Mouse (Mus musculus) cerebellum, adult 9-11 months (tissue): Measurements from ENCODE around the gene Lypla2.
"Not testable (repeated sequence)": the region's sequence is repeated elsewhere in the genome, so short reads cannot be mapped to it uniquely, and the experiment has no call there.

ENCODE experiments used
- DNase-seq: peaks from one replicate; pipeline ENCODE4 v3.0.0; 2022

Lypla2 gene

DNA sequence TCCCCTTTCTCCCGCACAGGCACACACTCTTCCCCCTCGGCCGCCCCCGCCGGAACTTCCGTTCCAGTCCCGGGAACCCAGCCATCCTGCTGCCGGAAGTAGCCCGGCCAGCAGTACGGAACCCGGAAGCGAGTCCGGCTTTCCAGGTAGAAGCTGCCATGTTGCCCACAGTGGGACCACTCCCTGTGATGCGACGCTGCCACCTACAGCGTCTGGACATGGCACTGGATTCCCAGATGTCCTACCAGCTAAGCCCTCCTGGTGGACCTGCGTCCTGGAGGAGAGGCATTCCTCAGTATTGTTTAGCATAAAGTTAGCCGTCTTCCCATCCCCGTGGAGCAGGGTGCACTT lies at the start of gene Lypla2:
Lypla2 (minus strand) TSS at position 71 of the 351 bp plus-strand sequence.
- peak; percentile 91 for DNase-seq

DNA sequence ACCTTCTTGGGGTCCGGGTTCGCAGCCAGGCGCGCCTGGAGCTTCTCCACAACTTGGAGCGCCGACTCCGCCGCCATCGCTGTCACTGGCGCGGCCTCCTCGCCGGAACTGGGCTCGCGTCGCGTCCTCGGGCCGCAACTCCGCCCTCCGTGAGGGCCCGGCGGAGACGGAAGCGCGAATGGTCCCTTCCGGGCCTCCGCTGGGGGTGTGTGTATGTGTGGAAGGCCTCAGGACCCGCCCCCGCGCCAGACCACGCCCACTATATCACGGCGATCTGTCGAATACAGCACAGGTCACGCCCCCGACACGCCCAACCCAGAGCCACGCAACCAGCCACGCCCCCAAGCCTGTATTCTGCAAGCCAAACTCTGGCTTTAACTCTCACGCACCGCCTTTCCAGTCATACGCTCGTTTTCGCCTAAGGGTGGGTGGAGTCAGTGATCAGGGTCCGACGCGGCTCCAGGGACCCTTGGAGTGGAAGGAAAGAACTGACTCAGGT lies 49.2 kb upstream of the Lypla2 start, which contains the start of gene Eloa:
Eloa (minus strand) TSS at position 215 of the 499 bp plus-strand sequence.
- DNase-seq = peak; percentile 98

DNA sequence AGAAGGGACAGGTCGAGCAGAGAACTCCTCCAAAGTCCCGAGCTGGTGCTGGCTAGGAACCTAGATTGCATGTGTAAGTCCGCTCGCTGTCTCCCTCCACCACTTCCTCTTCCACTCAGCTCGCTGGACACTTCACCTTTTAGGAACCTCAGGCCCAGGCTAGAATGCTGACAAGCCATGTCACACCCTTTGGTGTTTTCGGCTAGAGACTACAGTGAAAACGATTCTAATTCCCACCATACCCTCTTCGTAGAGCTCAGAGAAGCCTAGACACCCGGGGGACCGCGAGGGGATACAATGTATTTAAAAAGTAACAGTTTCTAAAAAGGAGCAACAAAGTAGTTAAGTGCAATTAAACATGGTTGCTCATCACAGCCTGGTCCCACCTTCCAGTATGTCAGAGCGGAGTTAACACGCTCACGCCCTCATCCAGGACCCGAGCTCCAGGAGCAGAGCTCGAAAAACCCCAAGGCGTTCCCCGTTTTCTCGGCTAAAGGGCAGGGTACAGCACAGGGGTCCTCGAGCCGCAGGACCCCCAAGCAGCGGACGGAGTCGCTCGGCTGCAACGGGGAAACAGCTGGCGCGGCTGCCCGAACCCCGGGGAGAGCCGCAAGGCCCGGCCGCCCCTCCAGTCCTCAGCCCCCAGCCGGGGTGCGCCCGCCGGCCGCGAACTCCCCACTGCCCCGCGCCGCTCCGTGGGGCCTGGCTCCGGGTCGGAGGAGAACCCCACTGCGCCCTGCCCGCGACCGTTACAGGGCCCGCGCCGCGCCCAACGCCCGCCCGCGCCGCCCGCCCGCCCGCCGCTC lies 48.5 kb upstream of the Lypla2 start:
- DNase-seq = peak; percentile 9

DNA sequence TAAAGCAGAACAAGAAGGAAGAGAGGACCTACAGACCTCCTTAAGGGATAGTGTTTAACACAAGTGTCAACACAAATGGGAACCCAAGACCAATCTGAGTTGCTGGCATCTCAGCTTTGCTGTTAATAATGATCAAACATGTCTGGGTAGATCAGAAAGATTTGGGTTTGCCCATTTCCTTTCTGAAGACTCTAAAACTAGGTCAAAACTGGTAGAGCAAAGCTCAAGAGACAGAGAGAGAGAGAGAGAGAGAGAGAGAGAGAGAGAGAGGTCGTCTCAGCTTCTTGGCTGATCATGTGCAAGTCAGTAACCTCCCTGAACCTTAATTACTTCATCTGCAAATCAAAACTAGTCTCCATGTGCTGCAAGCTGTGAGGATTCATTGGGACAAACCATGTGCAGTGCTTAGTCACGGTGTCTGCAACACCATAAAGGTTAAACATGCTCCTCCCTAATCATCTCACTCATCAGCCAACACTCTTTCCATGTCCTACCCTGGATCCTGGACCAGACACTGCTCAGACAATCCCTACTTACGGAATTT lies 43.7 kb upstream of the Lypla2 start:
- no peak for DNase-seq

DNA sequence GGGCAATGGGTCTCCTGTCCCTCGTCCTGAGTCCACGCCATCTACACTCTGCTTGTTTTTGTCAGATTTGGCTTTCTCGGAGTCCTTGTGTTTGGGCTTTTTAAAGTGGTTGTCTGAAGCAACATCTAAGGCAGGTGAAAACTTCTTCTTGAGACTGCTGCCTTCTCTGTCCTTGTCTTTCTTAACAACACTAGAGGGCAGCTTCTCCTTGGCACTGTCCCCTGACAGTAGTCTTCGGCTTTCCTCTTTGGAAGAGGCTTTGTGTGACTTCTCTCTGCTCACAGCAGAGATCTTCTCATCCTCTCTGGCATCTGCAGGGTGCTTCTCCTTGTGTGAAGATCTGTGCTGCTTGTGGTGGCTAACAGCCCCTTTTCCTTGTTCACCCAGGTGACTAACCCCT lies 38.2 kb upstream of the Lypla2 start:
- no peak for DNase-seq

DNA sequence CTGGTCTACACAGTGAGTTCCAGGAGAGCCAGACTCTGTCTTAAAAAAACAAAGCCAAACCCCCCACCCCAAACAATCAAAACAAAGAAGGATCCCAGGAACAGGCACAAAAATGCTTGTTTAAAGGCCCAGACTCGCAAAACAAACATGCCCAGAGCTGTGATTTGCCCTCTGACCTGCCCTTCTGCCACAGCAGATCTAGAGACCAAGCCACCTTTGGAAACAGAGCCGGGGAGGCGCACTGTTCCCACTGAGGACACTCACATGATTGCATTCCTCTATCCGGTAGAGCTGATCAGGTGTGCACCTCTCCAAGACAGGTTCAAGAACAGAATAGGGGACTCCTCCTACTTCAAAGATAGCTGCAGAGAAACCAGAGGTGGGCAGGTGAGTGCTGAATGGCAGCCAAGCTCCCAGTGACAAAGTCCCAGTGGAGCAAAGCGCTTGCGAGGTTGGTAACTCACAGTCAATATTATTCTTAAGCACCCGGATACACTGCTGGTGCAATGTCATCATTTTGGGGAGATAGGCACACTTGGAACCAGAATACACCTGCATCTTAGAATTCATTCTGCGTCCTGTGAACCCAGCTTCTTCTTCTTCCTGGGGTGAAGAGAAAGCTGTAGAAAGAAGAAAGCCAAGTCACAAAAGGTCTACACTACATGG lies 36.5 kb upstream of the Lypla2 start:
- no peak for DNase-seq

DNA sequence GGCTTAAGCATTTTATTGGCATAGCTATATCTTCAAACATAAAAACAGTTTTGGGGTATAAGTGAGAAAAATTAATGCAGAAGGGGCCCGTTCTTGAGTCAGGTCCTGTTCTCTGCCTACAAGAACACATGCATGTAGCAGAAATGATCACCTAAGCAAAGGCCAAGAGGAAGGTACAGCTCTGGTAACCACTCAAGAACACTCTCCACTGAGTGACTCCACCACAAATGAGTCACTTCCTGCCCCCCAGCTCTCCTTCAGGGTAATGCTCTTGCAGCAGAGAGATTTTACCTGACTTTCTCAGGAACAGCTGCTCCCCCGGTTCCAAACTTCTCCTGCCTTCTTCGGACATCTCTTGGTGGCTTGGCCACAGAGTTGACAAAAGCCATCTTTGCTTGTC lies 34.4 kb upstream of the Lypla2 start:
- no peak for DNase-seq

DNA sequence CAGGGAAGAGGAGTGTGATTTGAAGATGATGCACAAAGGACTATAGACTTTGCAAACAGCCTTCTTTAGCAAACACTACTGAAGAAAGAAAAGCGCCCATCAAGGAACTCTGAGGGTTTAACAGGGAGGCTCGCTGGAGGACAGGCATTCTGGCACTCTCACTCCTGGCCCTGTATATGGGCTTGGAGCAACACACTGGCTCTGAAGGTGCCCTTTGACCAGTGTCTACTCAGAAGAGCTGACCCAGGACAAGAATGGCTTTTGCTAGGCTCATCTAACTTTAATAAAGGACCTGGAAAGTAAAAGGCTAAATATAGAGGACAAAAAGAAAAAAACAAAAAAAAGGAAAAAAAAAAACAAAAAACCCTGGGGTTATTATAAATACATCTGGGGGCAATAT lies 32.5 kb upstream of the Lypla2 start:
- DNase-seq = no peak

DNA sequence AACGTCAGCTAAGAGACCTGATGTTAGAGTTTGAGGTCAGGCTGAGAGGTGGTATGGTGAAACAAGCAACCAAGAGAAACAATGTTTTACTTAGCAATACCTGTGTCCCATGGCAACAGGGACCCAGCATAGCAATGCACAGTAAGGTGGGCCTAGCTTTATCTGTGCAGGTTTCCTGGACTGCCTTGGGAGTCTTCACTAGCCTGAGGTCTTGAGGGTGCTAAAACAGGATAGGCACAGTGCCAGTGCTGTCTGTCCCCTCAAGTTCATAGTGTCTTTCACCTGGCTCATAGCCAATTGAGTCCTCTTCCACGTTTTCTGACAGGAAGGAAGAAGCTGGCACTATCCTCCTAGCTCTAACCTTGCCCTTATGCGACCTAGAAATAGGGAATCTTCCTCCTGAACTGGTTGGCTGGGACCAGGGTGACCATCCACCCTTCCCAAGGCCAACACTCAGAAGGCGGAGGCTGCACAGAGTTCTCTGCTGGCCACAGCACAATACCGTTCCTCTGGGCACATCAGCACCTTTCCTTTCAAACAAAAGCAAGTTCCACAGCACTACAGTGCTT lies 31.8 kb upstream of the Lypla2 start:
- no peak for DNase-seq

DNA sequence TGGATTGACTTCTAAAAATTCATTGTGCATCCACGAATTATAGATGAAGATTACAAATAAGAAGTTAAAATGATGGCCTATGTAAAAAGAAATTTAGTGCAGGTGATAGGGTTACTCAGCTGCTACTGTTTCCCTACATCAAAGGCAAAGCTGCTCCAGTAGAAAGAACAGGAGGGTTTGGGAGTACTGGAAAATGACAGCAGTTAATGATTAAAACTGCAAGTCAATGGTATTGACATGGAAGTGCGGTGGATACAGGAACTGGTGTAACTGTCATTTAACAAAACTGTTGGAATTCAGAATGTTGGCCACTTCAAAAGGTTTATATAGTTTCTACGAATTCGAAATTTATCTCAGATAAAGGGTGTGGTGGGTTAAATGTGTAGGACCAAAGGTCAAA lies 22.7 kb upstream of the Lypla2 start:
- no peak for DNase-seq

DNA sequence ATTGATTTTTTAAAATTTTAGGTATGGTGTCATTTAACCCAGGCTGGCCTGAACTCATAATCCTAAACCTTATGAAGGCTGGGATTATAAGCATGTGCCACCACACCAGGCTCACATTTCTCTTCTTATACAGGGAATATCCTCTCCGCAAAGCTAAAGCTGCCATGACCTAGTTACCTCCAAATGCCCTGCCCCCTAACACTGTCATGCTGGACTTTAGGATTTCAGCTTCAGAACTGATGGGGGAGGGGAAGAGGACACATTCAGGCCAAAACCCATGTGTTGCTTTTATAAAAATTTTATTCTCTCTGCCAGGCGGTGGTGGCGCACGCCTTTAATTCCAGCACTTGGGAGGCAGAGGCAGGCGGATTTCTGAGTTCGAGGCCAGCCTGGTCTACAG lies 21.5 kb upstream of the Lypla2 start:
- no peak for DNase-seq

DNA sequence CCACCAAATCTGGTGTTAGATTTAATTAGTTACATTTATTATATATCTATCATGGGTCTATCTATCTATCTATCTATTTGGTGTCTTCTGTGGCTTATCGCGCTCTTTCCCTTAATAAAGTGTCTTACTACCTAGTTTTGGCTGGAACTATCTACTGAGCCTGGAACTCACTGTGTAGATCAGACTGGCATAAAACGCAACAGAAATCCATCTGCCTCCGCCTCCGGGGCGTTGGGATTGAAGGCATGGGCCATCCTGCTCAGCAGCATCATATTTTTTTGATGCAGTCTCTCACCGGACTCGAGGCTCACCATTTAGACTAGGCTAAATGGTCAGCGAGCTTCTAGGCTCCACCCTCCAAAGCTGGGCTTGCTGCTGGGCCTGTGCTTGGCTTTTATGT lies 15.3 kb upstream of the Lypla2 start:
- peak; percentile 50 for DNase-seq

DNA sequence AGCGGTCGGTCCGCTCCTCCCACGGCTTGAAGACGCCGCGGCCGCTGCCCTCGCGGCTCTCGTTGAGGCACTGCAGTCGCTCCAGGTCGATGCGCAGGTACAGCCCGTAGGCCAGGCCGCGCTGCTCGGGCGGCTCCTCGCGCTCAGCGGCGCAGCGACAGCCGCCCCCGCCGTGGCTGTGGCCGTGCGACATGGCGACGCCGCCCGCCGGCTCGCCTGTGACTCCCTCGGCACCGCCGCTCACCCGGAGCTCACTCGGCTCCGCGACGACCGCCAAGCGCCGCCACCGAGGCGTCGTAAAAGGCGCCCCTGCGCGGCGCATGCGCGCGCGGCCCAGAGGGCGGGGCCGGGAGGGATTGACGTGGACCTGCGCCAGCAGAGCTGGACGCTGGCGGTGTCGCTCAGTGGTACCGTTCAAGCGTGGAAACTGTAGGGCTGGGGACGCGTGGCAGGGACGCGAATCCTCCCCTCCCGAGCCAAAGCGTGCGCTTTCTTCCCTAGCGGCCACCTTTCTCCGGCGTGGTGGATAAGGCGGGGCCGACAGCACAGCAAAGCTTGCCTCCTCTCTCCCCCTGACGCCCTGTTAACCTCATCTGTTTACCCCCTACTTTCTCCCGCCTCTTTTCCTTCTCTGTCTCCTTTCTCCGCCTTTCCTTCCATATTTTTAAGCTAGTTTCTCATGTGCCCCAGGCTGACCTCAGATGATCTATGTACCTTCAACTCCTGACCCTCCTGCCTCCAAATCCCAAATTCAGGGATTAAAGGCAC lies 14.7 kb upstream of the Lypla2 start, which contains the start of gene Pithd1:
Pithd1 (minus strand) TSS at position 322 of the 768 bp plus-strand sequence.
- DNase-seq = peak; percentile 94

DNA sequence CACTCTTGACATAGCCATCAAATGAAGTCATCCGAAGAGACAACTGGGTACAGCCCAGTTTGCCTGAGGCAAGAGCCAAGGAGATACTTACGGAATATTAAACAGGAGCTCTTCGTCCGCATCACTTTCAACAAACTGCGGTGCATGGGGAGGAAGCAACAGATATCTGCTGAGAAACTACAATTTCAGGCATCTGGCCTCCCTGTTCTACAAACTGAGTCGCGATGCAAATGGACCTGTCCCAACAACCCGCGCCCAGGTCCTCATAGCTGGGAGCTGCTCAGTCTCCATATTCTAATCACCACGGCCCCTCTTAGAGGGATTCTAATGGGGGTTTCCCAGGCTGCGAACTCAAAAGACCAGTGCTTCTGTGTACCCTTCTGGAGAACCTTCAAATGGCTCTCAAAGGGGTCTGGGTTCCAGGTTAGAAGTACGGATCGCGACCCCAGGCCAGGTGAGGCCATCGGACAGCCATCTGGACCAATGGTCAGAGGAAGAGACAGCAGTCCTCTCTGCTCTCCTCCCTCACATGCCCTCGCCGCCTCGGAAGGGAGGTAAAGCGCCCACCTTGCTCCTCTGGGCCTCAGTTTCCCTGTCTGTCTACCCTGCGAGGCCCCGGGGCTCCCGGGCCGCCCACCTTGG lies 14.0 kb upstream of the Lypla2 start:
- no peak for DNase-seq

DNA sequence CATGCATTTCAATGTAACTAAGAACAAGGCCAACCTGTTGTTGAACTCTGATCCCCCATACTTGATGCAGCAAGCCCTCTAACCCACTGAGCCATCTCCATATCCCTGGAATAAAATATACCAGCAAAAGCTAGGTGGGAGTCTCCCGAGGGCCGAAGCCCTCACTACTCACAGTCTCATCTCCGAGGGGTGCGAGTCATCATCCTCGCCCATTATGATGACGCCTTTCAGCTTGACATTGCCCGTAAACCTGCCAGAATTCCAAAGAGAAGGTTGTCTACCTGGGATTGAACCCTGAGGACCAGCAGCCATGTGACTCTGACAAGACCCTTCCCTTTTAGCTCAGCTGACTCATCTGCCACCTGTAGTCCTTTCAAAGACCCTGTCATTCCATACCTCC lies 13.3 kb upstream of the Lypla2 start:
- no peak for DNase-seq

DNA sequence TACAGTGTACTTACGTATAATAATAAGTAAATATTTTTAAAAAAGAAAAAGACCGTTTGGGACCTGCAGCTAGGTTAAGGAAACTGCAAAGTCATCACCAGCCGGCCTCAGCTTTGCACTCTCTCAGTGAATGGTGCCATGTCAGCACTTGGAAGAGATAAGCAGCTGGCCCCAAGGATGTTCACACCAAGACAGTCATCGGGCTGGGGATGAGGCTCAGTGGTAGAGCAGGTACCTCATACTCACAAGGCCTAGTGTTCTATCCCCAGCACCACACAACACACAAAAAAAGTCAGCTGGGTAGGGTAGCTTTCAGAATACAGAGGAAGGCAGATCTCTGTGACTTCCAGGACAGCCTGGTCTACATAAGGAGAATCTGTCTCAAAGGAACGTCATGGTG lies 12.8 kb upstream of the Lypla2 start:
- DNase-seq = no peak

DNA sequence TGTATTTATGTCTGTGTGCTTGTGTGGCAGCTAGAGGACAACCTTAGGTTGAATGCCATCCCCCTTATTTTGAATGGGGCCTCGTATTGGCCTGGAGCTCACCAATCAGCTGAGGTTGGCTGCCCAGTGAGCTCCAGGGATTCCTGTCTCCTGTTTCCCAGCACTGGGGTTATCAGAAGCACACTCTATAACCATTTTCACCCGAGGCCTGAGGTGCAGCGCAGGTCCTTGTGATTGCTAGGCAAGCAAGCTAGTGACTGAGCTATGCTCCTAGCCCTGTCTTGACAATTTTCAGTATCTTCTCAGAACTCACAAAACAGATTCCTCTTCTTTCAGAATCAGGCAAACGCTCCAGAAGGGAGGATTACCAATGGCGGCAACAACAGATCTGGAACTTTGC lies 12.1 kb upstream of the Lypla2 start:
- DNase-seq = no peak

DNA sequence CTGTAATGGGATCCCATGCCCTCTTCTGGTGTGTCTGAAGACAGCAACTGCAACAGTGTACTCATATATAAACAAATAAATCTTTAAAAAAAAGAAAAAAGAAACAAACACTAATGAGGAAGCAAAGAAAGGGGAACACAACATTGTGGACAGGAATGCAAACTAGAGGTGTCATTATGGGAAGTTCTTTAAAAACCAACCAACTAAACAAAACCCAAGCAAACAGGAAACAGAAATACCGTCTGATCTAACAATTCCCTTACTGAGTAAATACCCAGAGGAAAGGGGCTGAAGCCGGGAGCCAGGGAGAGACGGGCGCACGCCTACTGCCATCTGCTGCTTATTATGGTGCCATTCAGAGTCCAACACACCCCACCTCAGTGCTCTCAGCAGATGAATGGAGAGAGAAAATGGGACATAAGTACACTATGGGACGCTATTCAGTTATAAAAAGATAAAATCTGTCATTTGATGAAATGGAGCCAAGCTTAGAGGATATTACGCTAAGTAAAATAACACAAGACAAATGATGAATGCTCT lies 9.2 kb upstream of the Lypla2 start:
- DNase-seq = peak; percentile 54

DNA sequence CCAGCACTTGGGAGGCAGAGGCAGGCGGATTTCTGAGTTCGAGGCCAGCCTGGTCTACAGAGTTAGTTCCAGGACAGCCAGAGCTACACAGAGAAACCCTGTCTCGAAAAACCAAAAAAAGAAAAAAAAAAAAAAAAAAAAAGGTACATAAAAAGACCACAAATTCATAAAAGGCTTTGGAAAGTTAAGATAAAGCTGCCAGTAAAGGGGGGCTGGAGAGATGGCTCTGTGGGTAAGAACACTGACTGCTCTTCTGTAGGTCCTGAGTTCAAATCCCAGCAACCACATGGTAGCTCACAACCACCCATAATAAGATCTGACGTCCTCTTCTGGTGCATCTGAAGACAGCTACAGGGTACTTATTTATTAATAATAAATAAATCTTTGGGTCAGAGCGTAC lies 7.8 kb upstream of the Lypla2 start:
- DNase-seq = not testable (repeated sequence)

DNA sequence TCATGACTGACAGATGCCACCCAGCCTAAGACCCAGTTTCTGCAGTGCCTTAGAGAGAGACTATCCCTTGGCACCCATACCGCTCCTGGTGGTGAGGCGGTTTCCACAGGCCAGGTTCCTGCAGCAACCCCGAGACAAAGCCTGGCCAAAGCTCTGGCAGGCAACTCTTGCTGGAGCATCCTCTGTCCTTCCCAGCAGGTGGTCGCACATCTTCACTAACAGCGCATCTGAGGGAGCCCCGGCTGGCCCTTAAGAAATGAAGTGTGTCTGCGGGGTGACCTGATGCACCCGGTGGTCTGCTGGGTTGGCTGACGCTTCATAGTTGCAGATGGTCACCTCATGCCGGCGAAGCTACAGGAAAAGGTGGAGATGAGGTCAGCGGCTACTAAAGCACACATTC lies 3.7 kb upstream of the Lypla2 start:
- peak; percentile 32 for DNase-seq

DNA sequence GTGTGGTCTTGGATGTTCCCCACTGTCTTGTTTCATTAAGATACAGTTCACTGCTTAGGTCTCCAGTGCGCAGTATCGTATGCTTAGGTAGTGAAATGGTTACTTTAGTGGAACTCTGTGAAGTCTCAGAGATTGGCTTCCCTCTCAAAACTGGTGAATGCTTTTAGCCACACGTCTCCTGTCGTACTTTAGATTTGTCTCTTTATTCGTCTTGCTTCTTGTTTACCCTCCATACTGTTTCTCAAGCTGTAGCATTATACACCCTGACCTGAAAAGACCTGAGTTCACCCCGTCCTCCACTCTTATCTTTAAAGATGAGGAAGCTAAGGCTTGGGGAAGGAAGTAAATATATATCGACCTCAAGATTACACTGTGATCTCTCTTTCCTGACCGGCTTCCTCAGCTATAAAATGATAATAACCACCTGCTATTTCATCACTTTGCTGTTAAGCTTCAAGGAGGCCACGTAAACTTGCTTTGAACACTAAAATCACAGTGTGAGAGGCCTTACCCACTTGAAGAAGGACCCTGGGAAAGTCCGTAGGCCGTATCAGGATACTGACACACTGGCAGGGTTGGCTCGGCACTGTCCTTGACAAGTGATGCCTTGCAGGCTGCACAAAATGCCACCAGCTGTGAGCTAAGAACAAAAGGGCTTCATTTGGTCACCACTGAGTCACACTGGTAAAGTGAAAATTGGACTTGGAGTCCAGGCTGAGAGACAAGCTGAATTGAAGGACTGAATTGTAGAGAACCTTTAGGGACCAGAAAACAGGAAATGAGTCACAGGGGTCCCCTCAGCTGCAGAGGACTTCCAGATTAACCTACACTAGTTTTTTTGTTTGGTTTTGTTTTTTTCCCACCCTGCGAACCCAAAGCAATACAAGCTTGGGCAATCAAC lies 735 bp upstream of the Lypla2 start:
- DNase-seq = peak; percentile 41
